Mouse (Mus musculus): Measurements from ENCODE around the gene Gm19668. TPM values are rescaled to one million over a fixed set of nuclear protein-coding genes. Genes with fewer than 3 reads are reported as not detected.
"Not testable (repeated sequence)": the region's sequence is repeated elsewhere in the genome, so short reads cannot be mapped to it uniquely, and the experiment has no call there.

The Gm19668 gene
- polyA plus RNA-seq, 1 experiment: not detected

DNA sequence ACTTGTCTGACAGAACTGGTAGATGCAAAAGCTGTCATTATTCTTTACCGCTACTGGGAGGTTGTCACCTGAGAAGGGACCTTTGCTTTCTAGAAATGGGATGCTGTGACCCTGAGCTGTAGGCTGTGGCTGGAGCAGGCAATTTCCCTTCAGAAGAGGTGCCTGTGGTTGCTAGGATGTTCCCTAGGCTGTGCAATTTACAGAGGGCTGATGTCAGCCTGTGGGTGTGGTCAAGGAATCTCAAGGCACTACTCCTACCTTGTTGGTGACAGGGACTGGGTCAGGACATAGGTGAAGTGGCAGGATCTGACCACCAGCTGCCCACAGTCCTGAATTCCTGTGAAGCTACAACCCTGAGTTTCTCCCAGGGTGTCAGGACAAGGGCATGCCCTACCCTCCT lies 29.2 kb downstream of the Gm19668 start:
- Histone ChIP-seq H3K4me3 (ENCODE audit: insufficient read depth, low read length) (no peak overlapping the region), H3K27ac (ENCODE audit: insufficient read depth, low read depth, low read length) (no peak overlapping the region), H3K4me1 (ENCODE audit: control insufficient read depth, insufficient read depth, low read length) (no peaks in the 10 kb centered on the region)
- TF ChIP-seq CTCF (IDR thresholded peaks at IDR 0.05; ENCODE audit: low read depth, low read length): no peak
- no peak for TF ChIP-seq POLR2A (IDR thresholded peaks at IDR 0.05; ENCODE audit: borderline replicate concordance, low read depth, low read length)

DNA sequence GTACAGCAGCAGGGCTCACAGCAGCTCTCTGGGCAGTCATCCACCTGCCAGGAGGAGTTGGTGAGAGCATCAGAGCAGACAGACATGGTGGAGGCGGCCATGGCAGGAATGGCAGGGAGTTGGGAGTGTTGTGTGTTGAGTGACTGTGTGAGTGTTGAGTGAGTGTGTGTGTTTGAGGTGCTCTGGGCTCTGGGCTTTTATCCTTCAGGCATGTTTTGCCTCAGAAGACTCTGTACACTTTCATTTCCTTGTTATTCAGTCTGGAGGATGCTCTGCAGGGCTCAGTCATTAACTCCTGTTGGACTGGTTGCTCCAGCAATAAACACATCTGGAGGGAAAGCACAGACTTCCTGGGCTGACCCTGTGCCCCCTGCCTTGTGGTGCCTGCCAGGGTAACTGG lies 39.4 kb downstream of the Gm19668 start, which contains the start of gene Gm3233:
Gene Gm3233 (minus strand): TSS at position 101 of the 400 bp plus-strand sequence.
- not testable (repeated sequence) for H3K4me1 ChIP-seq (ENCODE audit: control insufficient read depth, insufficient read depth, low read length); H3K4me3 ChIP-seq (ENCODE audit: insufficient read depth, low read length)

DNA sequence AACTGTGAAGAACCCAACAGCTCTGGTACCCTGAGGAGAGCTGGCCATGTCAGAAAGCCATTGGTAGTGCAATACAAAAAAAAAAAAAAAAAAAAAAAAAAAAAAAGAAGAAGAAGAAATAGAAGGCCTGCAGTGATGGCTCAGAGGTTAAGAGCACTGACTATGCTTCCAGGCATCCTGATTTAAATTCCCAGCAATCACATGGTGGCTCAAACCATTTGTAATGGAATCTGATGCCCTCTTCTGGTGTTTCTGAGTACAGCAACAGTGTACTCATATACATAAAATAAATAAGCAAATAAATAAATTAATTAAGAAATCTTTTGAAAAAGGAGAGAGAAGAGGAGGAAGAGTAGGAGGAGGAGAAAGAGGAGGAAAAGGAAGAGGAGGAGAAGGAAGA lies 45.5 kb downstream of the Gm19668 start:
- no peak overlapping the region for H3K4me3 ChIP-seq (ENCODE audit: insufficient read depth, low read length)
- TF ChIP-seq POLR2A (IDR thresholded peaks at IDR 0.05; ENCODE audit: borderline replicate concordance, low read depth, low read length): no peak
- no peak for TF ChIP-seq CTCF (IDR thresholded peaks at IDR 0.05; ENCODE audit: low read depth, low read length)
- no peaks in the 10 kb centered on the region for H3K4me1 ChIP-seq (ENCODE audit: control insufficient read depth, insufficient read depth, low read length)
- H3K27ac ChIP-seq (ENCODE audit: insufficient read depth, low read depth, low read length): no peak overlapping the region

More for the DNA sequence above, 39.4 kb downstream of the Gm19668 start, which contains the start of gene Gm3233:
- H3K27ac ChIP-seq (ENCODE audit: insufficient read depth, low read depth, low read length): not testable (repeated sequence)

DNA sequence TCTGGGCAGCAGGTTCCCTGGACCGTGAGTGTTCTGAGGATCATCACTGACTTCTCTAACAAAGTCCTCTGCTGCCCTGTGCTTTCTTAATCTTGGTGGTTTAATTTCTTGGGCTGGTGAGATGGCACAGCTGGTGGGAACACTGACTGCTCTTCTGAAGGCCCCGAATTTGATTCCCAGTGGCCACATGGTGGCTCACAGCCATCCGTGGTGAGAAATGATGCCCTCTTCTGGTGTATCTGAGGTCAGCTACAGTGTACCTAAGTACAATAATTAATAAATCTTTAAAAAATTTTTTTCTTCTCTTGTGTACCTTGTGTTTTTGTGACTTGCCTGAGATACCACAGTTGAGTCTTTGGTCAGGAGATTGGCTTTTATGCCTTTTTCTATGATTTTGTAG lies 46.6 kb downstream of the Gm19668 start:
- not testable (repeated sequence) for H3K4me1 ChIP-seq (ENCODE audit: control insufficient read depth, insufficient read depth, low read length); H3K27ac ChIP-seq (ENCODE audit: insufficient read depth, low read depth, low read length); H3K4me3 ChIP-seq (ENCODE audit: insufficient read depth, low read length)

DNA sequence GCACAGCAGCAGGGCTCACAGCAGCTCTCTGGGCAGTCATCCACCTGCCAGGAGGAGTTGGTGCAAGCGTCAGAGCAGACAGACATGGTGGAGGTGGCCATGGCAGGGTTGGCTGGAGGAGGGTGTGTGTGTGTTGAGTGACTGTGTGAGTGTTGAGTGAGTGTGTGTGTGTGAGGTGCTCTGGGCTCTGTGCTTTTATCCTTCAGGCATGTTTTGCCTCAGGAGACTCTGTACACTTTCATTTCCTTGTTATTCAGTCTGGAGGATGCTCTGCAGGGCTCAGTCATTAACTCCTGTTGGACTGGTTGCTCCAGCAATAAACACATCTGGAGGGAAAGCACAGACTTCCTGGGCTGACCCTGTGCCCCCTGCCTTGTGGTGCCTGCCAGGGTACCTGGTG lies 47.7 kb downstream of the Gm19668 start, which contains the start of gene Gm9736:
Gene Gm9736 (minus strand): TSS at position 101 of the 400 bp plus-strand sequence.
- H3K27ac ChIP-seq (ENCODE audit: insufficient read depth, low read depth, low read length); H3K4me1 ChIP-seq (ENCODE audit: control insufficient read depth, insufficient read depth, low read length); H3K4me3 ChIP-seq (ENCODE audit: insufficient read depth, low read length): not testable (repeated sequence)

DNA sequence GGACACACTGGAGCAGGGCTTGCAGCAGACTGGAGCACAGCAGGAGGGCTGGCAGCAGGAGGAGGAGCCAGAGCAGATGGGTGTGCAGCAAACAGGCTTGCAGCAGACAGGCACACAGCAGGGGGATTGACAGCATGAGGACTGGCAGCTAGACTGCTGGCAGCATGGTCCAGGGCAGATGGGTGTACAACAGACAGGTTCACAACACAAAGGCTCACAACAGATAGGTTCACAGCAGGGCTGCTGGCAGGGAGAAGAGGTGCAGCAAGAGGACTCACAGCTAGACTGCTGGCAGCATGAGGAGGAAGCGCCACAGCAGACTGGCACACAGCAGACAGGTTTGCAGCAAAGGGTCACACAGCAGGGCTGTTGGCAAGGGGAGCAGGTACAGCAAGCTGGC lies 48.2 kb downstream of the Gm19668 start:
- H3K27ac ChIP-seq (ENCODE audit: insufficient read depth, low read depth, low read length); H3K4me1 ChIP-seq (ENCODE audit: control insufficient read depth, insufficient read depth, low read length); H3K4me3 ChIP-seq (ENCODE audit: insufficient read depth, low read length): not testable (repeated sequence)

Other genes with a start within 250 kb of the Gm19668 start
- gene Pttg1ip, start 217.4 kb downstream of the Gm19668 start, polyA plus RNA-seq (2012; ENCODE audit: insufficient read depth, insufficient read length, missing spikeins): 98.5 and 102 TPM in 2 replicates
- 165 and 203 TPM in 2 replicates for gene Sumo3, start 193.0 kb downstream of the Gm19668 start, polyA plus RNA-seq (2012; ENCODE audit: insufficient read depth, insufficient read length, missing spikeins)
- 40.9 and 41.8 TPM in 2 replicates for gene Gm49325, start 192.9 kb downstream of the Gm19668 start, polyA plus RNA-seq (2012; ENCODE audit: insufficient read depth, insufficient read length, missing spikeins)
- 57.9 and 61.2 TPM in 2 replicates for gene Ube2g2, start 176.9 kb downstream of the Gm19668 start, polyA plus RNA-seq (2012; ENCODE audit: insufficient read depth, insufficient read length, missing spikeins)
- gene Tspear, start 112.6 kb downstream of the Gm19668 start, polyA plus RNA-seq (2012; ENCODE audit: insufficient read depth, insufficient read length, missing spikeins): not detected in 2 replicates
- not detected in 2 replicates for gene Gm19402, start 108.4 kb downstream of the Gm19668 start, polyA plus RNA-seq (2012; ENCODE audit: insufficient read depth, insufficient read length, missing spikeins)
- not detected in 2 replicates for gene Gm9508, start 101.9 kb downstream of the Gm19668 start, polyA plus RNA-seq (2012; ENCODE audit: insufficient read depth, insufficient read length, missing spikeins)
- gene Gm10272, start 92.5 kb downstream of the Gm19668 start, polyA plus RNA-seq (2012; ENCODE audit: insufficient read depth, insufficient read length, missing spikeins): not detected in 2 replicates
- gene Gm10024, start 87.7 kb downstream of the Gm19668 start, polyA plus RNA-seq (2012; ENCODE audit: insufficient read depth, insufficient read length, missing spikeins): not detected in 2 replicates
- not detected in 2 replicates for gene Gm10142, start 83.3 kb downstream of the Gm19668 start, polyA plus RNA-seq (2012; ENCODE audit: insufficient read depth, insufficient read length, missing spikeins)
- gene Krtap12-1, start 78.5 kb downstream of the Gm19668 start, polyA plus RNA-seq (2012; ENCODE audit: insufficient read depth, insufficient read length, missing spikeins): not detected in 2 replicates
- gene Gm10100, start 72.6 kb downstream of the Gm19668 start, polyA plus RNA-seq (2012; ENCODE audit: insufficient read depth, insufficient read length, missing spikeins): not detected in 2 replicates
- gene Gm18596, start 56.5 kb downstream of the Gm19668 start, polyA plus RNA-seq (2012; ENCODE audit: insufficient read depth, insufficient read length, missing spikeins): not detected in 2 replicates
- not detected in 2 replicates for gene Gm9736, start 47.8 kb downstream of the Gm19668 start, polyA plus RNA-seq (2012; ENCODE audit: insufficient read depth, insufficient read length, missing spikeins)
- gene Gm3233, start 39.5 kb downstream of the Gm19668 start, polyA plus RNA-seq (2012; ENCODE audit: insufficient read depth, insufficient read length, missing spikeins): not detected in 2 replicates
- not detected in 2 replicates for gene Gm3238, start 27.8 kb downstream of the Gm19668 start, polyA plus RNA-seq (2012; ENCODE audit: insufficient read depth, insufficient read length, missing spikeins)
- gene Gm7138, start 22.2 kb downstream of the Gm19668 start, polyA plus RNA-seq (2012; ENCODE audit: insufficient read depth, insufficient read length, missing spikeins): not detected in 2 replicates
- not detected in 2 replicates for gene Gm3250, start 16.6 kb downstream of the Gm19668 start, polyA plus RNA-seq (2012; ENCODE audit: insufficient read depth, insufficient read length, missing spikeins)
- gene Gm7137, start 10.9 kb downstream of the Gm19668 start, polyA plus RNA-seq (2012; ENCODE audit: insufficient read depth, insufficient read length, missing spikeins): not detected in 2 replicates
- gene Gm9639, start 4.1 kb downstream of the Gm19668 start, polyA plus RNA-seq (2012; ENCODE audit: insufficient read depth, insufficient read length, missing spikeins): not detected in 2 replicates
- not detected in 2 replicates for gene Gm9507, start 12.7 kb upstream of the Gm19668 start, polyA plus RNA-seq (2012; ENCODE audit: insufficient read depth, insufficient read length, missing spikeins)
- not detected in 2 replicates for gene Gm2696, start 15.5 kb upstream of the Gm19668 start, polyA plus RNA-seq (2012; ENCODE audit: insufficient read depth, insufficient read length, missing spikeins)
- gene Krtap10-4, start 28.0 kb upstream of the Gm19668 start, polyA plus RNA-seq (2012; ENCODE audit: insufficient read depth, insufficient read length, missing spikeins): not detected in 2 replicates
- gene Krtap10-10, start 36.8 kb upstream of the Gm19668 start, polyA plus RNA-seq (2012; ENCODE audit: insufficient read depth, insufficient read length, missing spikeins): not detected in 2 replicates
- not detected in 2 replicates for gene Gm36176, start 47.7 kb upstream of the Gm19668 start, polyA plus RNA-seq (2012; ENCODE audit: insufficient read depth, insufficient read length, missing spikeins)
- gene Gm10318, start 53.7 kb upstream of the Gm19668 start, polyA plus RNA-seq (2012; ENCODE audit: insufficient read depth, insufficient read length, missing spikeins): not detected in 2 replicates
- gene Gm3285, start 62.8 kb upstream of the Gm19668 start, polyA plus RNA-seq (2012; ENCODE audit: insufficient read depth, insufficient read length, missing spikeins): not detected in 2 replicates
- 0.19 TPM in 1 of 2 replicates, not detected in the other for gene Lrrc3, start 103.4 kb upstream of the Gm19668 start, polyA plus RNA-seq (2012; ENCODE audit: insufficient read depth, insufficient read length, missing spikeins)
- 8.6 and 13.8 TPM in 2 replicates for gene Trpm2, start 171.4 kb upstream of the Gm19668 start, polyA plus RNA-seq (2012; ENCODE audit: insufficient read depth, insufficient read length, missing spikeins)
- gene 1810043G02Rik, start 179.4 kb upstream of the Gm19668 start, polyA plus RNA-seq (2012; ENCODE audit: insufficient read depth, insufficient read length, missing spikeins): 12.4 and 13.6 TPM in 2 replicates
- gene Pfkl, start 210.9 kb upstream of the Gm19668 start, polyA plus RNA-seq (2012; ENCODE audit: insufficient read depth, insufficient read length, missing spikeins): 24.1 and 32.1 TPM in 2 replicates
- gene Dnmt3l, start 242.8 kb upstream of the Gm19668 start, polyA plus RNA-seq (2012; ENCODE audit: insufficient read depth, insufficient read length, missing spikeins): 1.5 and 2.2 TPM in 2 replicates
- not detected in 2 replicates for gene Aire, start 244.5 kb upstream of the Gm19668 start, polyA plus RNA-seq (2012; ENCODE audit: insufficient read depth, insufficient read length, missing spikeins)

All from bone marrow macrophage, adult 2 months (primary cell).